Mouse (Mus musculus) MEL (cell line): ENCODE measurements at regions not wholly inside any gene's neighbourhood (a gene's known extent, or its start where the extent isn't known, plus 50 kb on each side); places are given as distances from the start of the nearest gene placed in this dataset.

Experiments
- DNase-seq: peaks from one replicate; pipeline ENCODE4 v3.0.0; 2011; ENCODE audit warnings: low read depth, low spot score
- H3K27ac ChIP-seq: 2 replicates; pipeline ENCODE4 v1.5.1; 2012; ENCODE audit warnings: low read depth, mild to moderate bottlenecking, control low read depth, low read length, moderate library complexity; ENCODE audit not compliant: control insufficient read depth
- H3K27me3 ChIP-seq, 2 experiments: fragments of 150-350 bp in 1 of 2; sonication (generic) in 1 of 2; 2 replicates each; pipeline ENCODE4 v1.6.1; 2012; ENCODE audit warnings: low read length in 2 of 2, mild to moderate bottlenecking in 2 of 2, improper control_type of control experiment in 1 of 2, moderate library complexity in 1 of 2; ENCODE audit not compliant: insufficient read depth in 2 of 2, control insufficient read depth in 1 of 2
- H3K36me3 ChIP-seq, 2 experiments: 2 replicates each; pipeline ENCODE4 v1.6.1; 2012 to 2014; ENCODE audit warnings: low read length in 2 of 2, improper control_type of control experiment in 1 of 2, inconsistent platforms in 1 of 2, mild to moderate bottlenecking in 1 of 2; ENCODE audit not compliant: insufficient read depth in 2 of 2, control insufficient read depth in 1 of 2
- H3K4me1 ChIP-seq, 2 experiments: fragments of 150-350 bp in 1 of 2; sonication (generic) in 1 of 2; 2 replicates each; pipeline ENCODE4 v1.6.1; 2012; ENCODE audit warnings: low read length in 2 of 2, improper control_type of control experiment in 1 of 2, mild to moderate bottlenecking in 1 of 2; ENCODE audit not compliant: insufficient read depth in 2 of 2, control insufficient read depth in 1 of 2
- H3K4me3 ChIP-seq, 2 experiments: fragments of 150-350 bp in 1 of 2; sonication (generic) in 1 of 2; 2 replicates each; pipeline ENCODE4 v1.5.1; 2012; ENCODE audit warnings: low read depth in 2 of 2, low read length in 2 of 2, mild to moderate bottlenecking in 2 of 2, moderate library complexity in 2 of 2, control low read depth in 1 of 2, improper control_type of control experiment in 1 of 2; ENCODE audit not compliant: control insufficient read depth in 1 of 2, insufficient read depth in 1 of 2
- H3K79me2 ChIP-seq: 2 replicates; pipeline ENCODE4 v1.6.1; 2012; ENCODE audit warnings: mild to moderate bottlenecking, low read length, moderate library complexity; ENCODE audit not compliant: control insufficient read depth, poor library complexity, insufficient read depth
- H3K9ac ChIP-seq: 2 replicates; pipeline ENCODE4 v1.6.1; 2012; ENCODE audit warnings: low read depth, mild to moderate bottlenecking, control low read depth, low read length, moderate library complexity; ENCODE audit not compliant: control insufficient read depth, poor library complexity, severe bottlenecking
- H3K9me3 ChIP-seq: fragments of 150-350 bp; sonication (generic); replicated peaks from 2 replicates; pipeline ENCODE4 v1.6.1; 2012; ENCODE audit warnings: mild to moderate bottlenecking, low read length, improper control_type of control experiment, moderate library complexity; ENCODE audit not compliant: insufficient read depth
- CHD2 ChIP-seq: IDR thresholded peaks from 2 replicates; pipeline ENCODE4 v1.6.1; 2011; ENCODE audit warnings: low read length, improper control_type of control experiment
- CTCF ChIP-seq, 3 experiments: IDR thresholded peaks in 2 of 3; conservative IDR thresholded peaks in 1 of 3; 2 replicates each; pipeline ENCODE4 v1.5.1; 2011 to 2012; ENCODE audit warnings: low read length in 3 of 3, low read depth in 2 of 3, mild to moderate bottlenecking in 2 of 3, improper control_type of control experiment in 1 of 3, inconsistent platforms in 1 of 3, mixed read lengths in 1 of 3, moderate library complexity in 1 of 3; ENCODE audit not compliant: control insufficient read depth in 1 of 3, insufficient read depth in 1 of 3, poor library complexity in 1 of 3, severe bottlenecking in 1 of 3
- E2F4 ChIP-seq: IDR thresholded peaks from 2 replicates; pipeline ENCODE4 v1.6.1; 2011; ENCODE audit warnings: low read depth, low read length, improper control_type of control experiment, borderline replicate concordance
- ELF1 ChIP-seq: IDR thresholded peaks from 2 replicates; pipeline ENCODE4 v1.6.1; 2014; ENCODE audit warnings: low read depth, mild to moderate bottlenecking, inconsistent platforms, low read length, improper control_type of control experiment, moderate library complexity
- EP300 ChIP-seq, 2 experiments: IDR thresholded peaks; 2 replicates each; pipeline ENCODE4 v1.6.1; 2011; ENCODE audit warnings: improper control_type of control experiment in 2 of 2, low read length in 2 of 2, low read depth in 1 of 2, mild to moderate bottlenecking in 1 of 2
- ETS1 ChIP-seq: IDR thresholded peaks from 2 replicates; pipeline ENCODE4 v1.6.1; 2012; ENCODE audit warnings: low read depth, mild to moderate bottlenecking, inconsistent platforms, low read length, improper control_type of control experiment, moderate library complexity
- MAX ChIP-seq: IDR thresholded peaks from 2 replicates; pipeline ENCODE4 v1.6.1; 2011; ENCODE audit warnings: low read length, improper control_type of control experiment
- MXI1 ChIP-seq: IDR thresholded peaks from 2 replicates; pipeline ENCODE4 v1.6.1; 2011; ENCODE audit warnings: mild to moderate bottlenecking, low read depth, low read length, improper control_type of control experiment
- MYC ChIP-seq: IDR thresholded peaks from 2 replicates; pipeline ENCODE4 v1.6.1; 2011; ENCODE audit warnings: low read depth, mild to moderate bottlenecking, low read length, improper control_type of control experiment, moderate library complexity
- NELFE ChIP-seq: IDR thresholded peaks from 2 replicates; pipeline ENCODE4 v1.6.1; 2011; ENCODE audit warnings: low read depth, low read length, improper control_type of control experiment
- NRF1 ChIP-seq: IDR thresholded peaks from 2 replicates; pipeline ENCODE4 v1.6.1; 2014; ENCODE audit warnings: low read depth, mild to moderate bottlenecking, inconsistent platforms, low read length, improper control_type of control experiment, moderate library complexity; ENCODE audit not compliant: poor library complexity, insufficient read depth, severe bottlenecking
- POLR2A ChIP-seq, 2 experiments: IDR thresholded peaks; 2 replicates each; pipeline ENCODE4 v1.6.1; 2011 to 2012; ENCODE audit warnings: low read length in 2 of 2, mild to moderate bottlenecking in 2 of 2, control low read depth in 1 of 2, improper control_type of control experiment in 1 of 2, low read depth in 1 of 2, moderate library complexity in 1 of 2; ENCODE audit not compliant: control insufficient read depth in 1 of 2, insufficient read depth in 1 of 2, poor library complexity in 1 of 2
- POLR2AphosphoS5 ChIP-seq: IDR thresholded peaks from 2 replicates; pipeline ENCODE4 v1.6.1; 2012; ENCODE audit warnings: low read depth, borderline replicate concordance, mild to moderate bottlenecking, inconsistent platforms, low read length, moderate library complexity, mixed read lengths
- RAD21 ChIP-seq: IDR thresholded peaks from 2 replicates; pipeline ENCODE4 v1.6.1; 2011; ENCODE audit warnings: mild to moderate bottlenecking, low read depth, low read length, improper control_type of control experiment
- SIN3A ChIP-seq: IDR thresholded peaks from 2 replicates; pipeline ENCODE4 v1.6.1; 2012; ENCODE audit warnings: low read length, improper control_type of control experiment, inconsistent platforms
- SMC3 ChIP-seq: IDR thresholded peaks from 2 replicates; pipeline ENCODE4 v1.6.1; 2011; ENCODE audit warnings: low read depth, low read length, improper control_type of control experiment
- TAL1 ChIP-seq: IDR thresholded peaks from 2 replicates; pipeline ENCODE4 v1.6.1; 2012; ENCODE audit warnings: mild to moderate bottlenecking, inconsistent platforms, low read length, moderate library complexity, mixed read lengths
- TBP ChIP-seq: IDR thresholded peaks from 2 replicates; pipeline ENCODE4 v1.8.0; 2011; ENCODE audit warnings: low read depth, low read length, improper control_type of control experiment
- UBTF ChIP-seq: IDR thresholded peaks from 2 replicates; pipeline ENCODE4 v1.6.1; 2012; ENCODE audit warnings: low read depth, mild to moderate bottlenecking, inconsistent platforms, low read length, improper control_type of control experiment, moderate library complexity, borderline replicate concordance; ENCODE audit not compliant: insufficient read depth
- ZMIZ1 ChIP-seq: IDR thresholded peaks from 2 replicates; pipeline ENCODE4 v1.6.1; 2012; ENCODE audit warnings: low read depth, mild to moderate bottlenecking, inconsistent platforms, low read length, improper control_type of control experiment, moderate library complexity
- ZNF384 ChIP-seq: IDR thresholded peaks from 2 replicates; pipeline ENCODE4 v1.6.1; 2012; ENCODE audit warnings: low read depth, mild to moderate bottlenecking, inconsistent platforms, low read length, improper control_type of control experiment

- TF ChIP-seq NELFE (peak; percentile 63), SMC3 (no peak), CTCF (IDR thresholded peaks at IDR 0.05 in 2 of 3, conservative IDR thresholded peaks at IDR 0.05 in 1 of 3; ENCODE audit: control insufficient read depth in 1 of 3, insufficient read depth in 1 of 3, low read depth in 2 of 3, low read length in 3 of 3, poor library complexity in 1 of 3, severe bottlenecking in 1 of 3) (no peak), ZMIZ1 (no peak), ELF1 (no peak), NRF1 (no peak), POLR2AphosphoS5 (no peak)
These were observed 93.2 kb downstream of the Mn1 start (continued) for GRCm38 (mm10) chr5:111510183-111510878.

- H3K27ac ChIP-seq: peak overlapping the region; percentile 90; the same call in 1 of the 2 replicates
- H3K9me3 ChIP-seq: no peaks in the 10 kb centered on the region
- DNase-seq: peak; percentile 27
- no peak overlapping the region for H3K9ac ChIP-seq
- TF ChIP-seq TAL1 (no peak), ZMIZ1 (no peak), E2F4 (no peak), ZNF384 (no peak), ETS1 (no peak), SIN3A (no peak), CHD2 (no peak), RAD21 (no peak), POLR2A (IDR thresholded peaks at IDR 0.05; ENCODE audit: control insufficient read depth in 1 of 2, insufficient read depth in 1 of 2, low read depth in 1 of 2, low read length in 2 of 2, poor library complexity in 1 of 2) (no peak)
- peaks cover 16 to 56% of the 10 kb centered on the region in 2 experiments for H3K4me1 ChIP-seq
- H3K4me3 ChIP-seq: no peak overlapping the region
- H3K36me3 ChIP-seq: peaks cover 0 to 26% of the 10 kb centered on the region in 2 experiments; a peak in 2 of 4 replicates
- H3K27me3 ChIP-seq: no peaks in the 10 kb centered on the region
- H3K79me2 ChIP-seq: no peaks in the 10 kb centered on the region; the same call in 1 of the 2 replicates
These were observed 93.7 kb downstream of the Mn1 start for GRCm38 (mm10) chr5:111510879-111511231.

GRCm38 (mm10) chr5:111511982-111512381 is 94.8 kb downstream of the Mn1 start:
- H3K27ac ChIP-seq: peak overlapping the region; percentile 0; the same call in 1 of the 2 replicates
- H3K4me3 ChIP-seq: no peak overlapping the region
- H3K9me3 ChIP-seq: no peaks in the 10 kb centered on the region
- DNase-seq: peak; percentile 71
- H3K79me2 ChIP-seq: no peaks in the 10 kb centered on the region; the same call in 1 of the 2 replicates
- H3K9ac ChIP-seq: no peak overlapping the region
- no peaks in the 10 kb centered on the region for H3K27me3 ChIP-seq
- peaks cover 0 to 17% of the 10 kb centered on the region in 2 experiments; a peak in 2 of 4 replicates for H3K36me3 ChIP-seq
- H3K4me1 ChIP-seq: peaks cover 12 to 47% of the 10 kb centered on the region in 2 experiments
- TF ChIP-seq TBP: peak; percentile 68
- peak; percentile 74 for TF ChIP-seq ZNF384
- no peak for TF ChIP-seq SMC3
- TF ChIP-seq MYC: peak; percentile 60; the same call in 1 of the 2 replicates
- TF ChIP-seq MAX: peak; percentile 69
- no peak for TF ChIP-seq UBTF
- TF ChIP-seq SIN3A: 0 out of 2 replicates have a peak, but pooled peaks have one; percentile 29
- peak in 1 of 2 experiments; percentile 34; a peak in 1 of 4 replicates for TF ChIP-seq POLR2A (IDR thresholded peaks at IDR 0.05; ENCODE audit: control insufficient read depth in 1 of 2, insufficient read depth in 1 of 2, low read depth in 1 of 2, low read length in 2 of 2, poor library complexity in 1 of 2)
- no peak for TF ChIP-seq E2F4
- peak; percentile 90 for TF ChIP-seq MXI1
- TF ChIP-seq EP300 (IDR thresholded peaks at IDR 0.05; ENCODE audit: low read depth in 1 of 2, low read length in 2 of 2): 0 out of 4 replicates have a peak, but pooled peaks of 1 of the 2 experiments have one; percentile 20
